Mouse (Mus musculus): Measurements from ENCODE around the gene Pdzrn3. TPM values are rescaled to one million over a fixed set of nuclear protein-coding genes. Genes with fewer than 3 reads are reported as not detected.
A peak's percentile ranks its signal among the peaks of the same experiment; 100 is the strongest.

The Pdzrn3 gene
- polyA plus RNA-seq, 1 experiment: 11.2 TPM

DNA sequence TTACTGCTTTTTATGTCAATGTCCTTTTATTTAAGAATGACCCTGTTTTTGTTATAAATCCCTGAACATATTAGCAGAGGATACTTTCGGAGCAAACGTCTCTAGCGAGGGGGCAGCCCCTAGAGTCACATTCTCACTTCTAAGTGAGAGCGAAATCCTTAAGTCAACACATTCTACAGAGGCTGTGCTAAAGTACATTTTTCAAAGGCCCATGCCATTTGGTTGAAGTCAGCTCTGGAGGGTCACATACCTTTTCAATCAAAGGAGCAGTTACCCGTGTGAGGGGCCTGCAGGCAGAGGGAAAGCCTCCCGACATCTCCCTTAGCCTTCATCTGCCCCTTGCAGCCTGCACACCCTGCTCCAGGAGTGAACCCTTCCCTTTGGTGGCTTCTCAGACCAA, 48.2 kb downstream of the Pdzrn3 start:
- no peak for TF ChIP-seq POLR2A (IDR thresholded peaks at IDR 0.05; ENCODE audit: low read depth, low read length)
- H3K4me1 ChIP-seq (ENCODE audit: control insufficient read depth, insufficient read depth, insufficient read length, low read length): no peaks in the 10 kb centered on the region
- H3K4me3 ChIP-seq (ENCODE audit: low read depth, low read length): no peak overlapping the region
- no peak overlapping the region for H3K27ac ChIP-seq (ENCODE audit: insufficient read depth, low read depth, low read length)
- no peaks in the 10 kb centered on the region for H3K36me3 ChIP-seq (ENCODE audit: control insufficient read depth, insufficient read depth, low read length)
- WGBS: 44% methylated on average over 6 of the region's 6 CpGs
- no peaks in the 10 kb centered on the region for H3K27me3 ChIP-seq (ENCODE audit: control insufficient read depth, insufficient read depth, low read length)

DNA sequence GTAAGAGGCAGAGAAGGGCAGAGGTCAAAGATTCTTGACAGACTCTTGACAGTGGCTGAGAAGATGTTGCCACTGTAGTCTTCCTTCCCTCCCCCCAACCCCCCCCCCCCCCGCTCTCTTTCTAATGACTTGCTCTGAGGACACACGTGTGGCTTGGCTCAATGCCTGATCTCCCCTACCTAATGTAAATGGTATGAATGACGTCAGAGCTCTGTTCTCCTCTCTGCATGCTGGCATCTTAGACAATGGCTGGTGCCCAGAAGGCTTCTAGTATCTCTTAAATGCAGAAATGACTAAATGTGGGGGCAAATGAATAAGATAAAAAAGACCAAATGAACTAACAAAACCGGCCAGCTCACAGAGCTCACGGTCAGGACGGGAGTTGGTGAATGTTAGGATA, 49.2 kb downstream of the Pdzrn3 start:
- H3K36me3 ChIP-seq (ENCODE audit: control insufficient read depth, insufficient read depth, low read length): no peaks in the 10 kb centered on the region
- H3K27ac ChIP-seq (ENCODE audit: insufficient read depth, low read depth, low read length): no peak overlapping the region; the same call in 1 of the 2 replicates
- TF ChIP-seq POLR2A (IDR thresholded peaks at IDR 0.05; ENCODE audit: low read depth, low read length): no peak
- TF ChIP-seq CTCF (IDR thresholded peaks at IDR 0.05; ENCODE audit: extremely low read depth, insufficient read length, insufficient replicate concordance, low read depth, low read length): no peak
- H3K27me3 ChIP-seq (ENCODE audit: control insufficient read depth, insufficient read depth, low read length): no peaks in the 10 kb centered on the region
- WGBS: 35% methylated on average over 6 of the region's 6 CpGs
- H3K4me1 ChIP-seq (ENCODE audit: control insufficient read depth, insufficient read depth, insufficient read length, low read length): no peaks in the 10 kb centered on the region
- no peak overlapping the region for H3K4me3 ChIP-seq (ENCODE audit: low read depth, low read length)

DNA sequence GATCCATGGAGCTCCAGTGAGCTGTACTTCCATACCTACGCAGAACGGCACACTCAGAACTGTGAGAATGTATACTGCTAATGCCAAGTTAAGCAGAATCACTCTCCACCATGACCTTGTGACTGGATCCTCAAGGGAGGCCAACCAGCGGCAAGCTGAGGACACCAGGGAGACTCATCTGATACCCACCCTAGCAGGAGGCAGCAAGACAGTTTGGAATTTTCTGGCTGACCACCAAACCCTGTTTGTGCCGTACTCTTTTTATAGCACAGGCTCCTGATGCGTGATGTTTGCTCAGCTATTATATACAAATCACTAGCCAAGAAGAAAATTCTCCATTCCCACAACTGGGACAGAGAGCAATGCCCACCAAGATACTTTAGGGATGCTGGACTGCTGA, 50.0 kb downstream of the Pdzrn3 start:
- WGBS: 85% methylated on average over 5 of the region's 5 CpGs
- Histone ChIP-seq H3K27ac (ENCODE audit: insufficient read depth, low read depth, low read length) (0 out of 2 replicates have a peak overlapping the region, but pooled peaks have one; percentile 11), H3K4me1 (ENCODE audit: control insufficient read depth, insufficient read depth, insufficient read length, low read length) (no peaks in the 10 kb centered on the region), H3K36me3 (ENCODE audit: control insufficient read depth, insufficient read depth, low read length) (no peaks in the 10 kb centered on the region), H3K27me3 (ENCODE audit: control insufficient read depth, insufficient read depth, low read length) (no peaks in the 10 kb centered on the region), H3K4me3 (ENCODE audit: low read depth, low read length) (no peak overlapping the region)
- TF ChIP-seq CTCF (IDR thresholded peaks at IDR 0.05; ENCODE audit: extremely low read depth, insufficient read length, insufficient replicate concordance, low read depth, low read length) (no peak), POLR2A (IDR thresholded peaks at IDR 0.05; ENCODE audit: low read depth, low read length) (no peak)

DNA sequence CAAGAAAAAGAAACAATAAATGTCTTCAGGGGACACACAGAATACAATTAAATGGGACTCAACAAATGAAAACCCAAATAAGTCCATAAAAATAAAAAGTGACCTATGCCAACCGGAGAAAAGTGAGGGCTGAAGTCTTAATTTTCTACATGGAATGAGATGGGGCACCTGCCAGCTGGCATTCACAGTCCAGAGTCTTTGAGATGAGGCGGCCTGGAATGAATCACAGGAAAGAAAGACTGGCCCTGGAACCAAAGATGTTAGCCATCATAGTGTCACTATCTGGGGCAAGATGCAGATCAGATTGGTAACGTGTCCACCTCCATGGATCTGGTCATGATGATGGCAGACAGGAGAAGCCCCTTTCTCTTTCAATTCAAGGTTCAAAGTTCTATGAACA, 50.5 kb downstream of the Pdzrn3 start:
- TF ChIP-seq CTCF (IDR thresholded peaks at IDR 0.05; ENCODE audit: extremely low read depth, insufficient read length, insufficient replicate concordance, low read depth, low read length) (no peak), POLR2A (IDR thresholded peaks at IDR 0.05; ENCODE audit: low read depth, low read length) (no peak)
- H3K4me3 ChIP-seq (ENCODE audit: low read depth, low read length): no peak overlapping the region
- no peaks in the 10 kb centered on the region for H3K36me3 ChIP-seq (ENCODE audit: control insufficient read depth, insufficient read depth, low read length)
- 81% methylated on average over 3 of the region's 3 CpGs for WGBS
- H3K4me1 ChIP-seq (ENCODE audit: control insufficient read depth, insufficient read depth, insufficient read length, low read length): no peaks in the 10 kb centered on the region
- no peaks in the 10 kb centered on the region for H3K27me3 ChIP-seq (ENCODE audit: control insufficient read depth, insufficient read depth, low read length)
- H3K27ac ChIP-seq (ENCODE audit: insufficient read depth, low read depth, low read length): no peak overlapping the region

- H3K27ac ChIP-seq (ENCODE audit: insufficient read depth, low read depth, low read length): no peak overlapping the region
- WGBS: 44% methylated on average over 3 of the region's 3 CpGs
- H3K4me3 ChIP-seq (ENCODE audit: low read depth, low read length): no peak overlapping the region
- no peaks in the 10 kb centered on the region for H3K27me3 ChIP-seq (ENCODE audit: control insufficient read depth, insufficient read depth, low read length)
- TF ChIP-seq CTCF (IDR thresholded peaks at IDR 0.05; ENCODE audit: extremely low read depth, insufficient read length, insufficient replicate concordance, low read depth, low read length): no peak
- TF ChIP-seq POLR2A (IDR thresholded peaks at IDR 0.05; ENCODE audit: low read depth, low read length): no peak
- no peaks in the 10 kb centered on the region for H3K36me3 ChIP-seq (ENCODE audit: control insufficient read depth, insufficient read depth, low read length)
- H3K4me1 ChIP-seq (ENCODE audit: control insufficient read depth, insufficient read depth, insufficient read length, low read length): no peaks in the 10 kb centered on the region
Measured at GRCm38 (mm10) chr6:101325842-101326639, 51.7 kb downstream of the Pdzrn3 start.

DNA sequence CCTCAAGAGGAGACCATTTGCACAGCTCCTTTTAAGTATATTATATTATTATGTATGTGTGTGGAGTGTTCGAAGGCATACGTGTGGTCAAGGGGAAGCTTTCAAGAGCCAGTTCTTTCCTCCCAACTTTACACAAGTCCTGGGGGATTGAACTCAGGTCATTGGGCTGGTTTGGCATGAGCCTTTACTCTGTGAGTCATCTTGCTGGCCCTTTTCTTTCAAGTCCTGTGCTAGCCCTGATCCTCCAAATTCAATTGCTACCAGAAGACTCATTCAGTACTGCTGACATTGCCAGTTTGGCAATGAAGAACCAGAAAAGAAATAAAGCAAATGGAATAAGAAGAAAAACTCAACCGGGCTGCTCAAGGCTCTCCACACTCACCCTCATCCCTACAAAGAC, 55.1 kb downstream of the Pdzrn3 start:
- no peaks in the 10 kb centered on the region for H3K27me3 ChIP-seq (ENCODE audit: control insufficient read depth, insufficient read depth, low read length)
- H3K4me3 ChIP-seq (ENCODE audit: low read depth, low read length): no peak overlapping the region
- no peak overlapping the region for H3K27ac ChIP-seq (ENCODE audit: insufficient read depth, low read depth, low read length)
- TF ChIP-seq CTCF (IDR thresholded peaks at IDR 0.05; ENCODE audit: extremely low read depth, insufficient read length, insufficient replicate concordance, low read depth, low read length): no peak
- no peaks in the 10 kb centered on the region for H3K36me3 ChIP-seq (ENCODE audit: control insufficient read depth, insufficient read depth, low read length)
- H3K4me1 ChIP-seq (ENCODE audit: control insufficient read depth, insufficient read depth, insufficient read length, low read length): no peaks in the 10 kb centered on the region
- 84% methylated on average over 3 of the region's 3 CpGs for WGBS

- Histone ChIP-seq H3K36me3 (ENCODE audit: control insufficient read depth, insufficient read depth, low read length) (no peaks in the 10 kb centered on the region), H3K4me3 (ENCODE audit: low read depth, low read length) (no peak overlapping the region), H3K27ac (ENCODE audit: insufficient read depth, low read depth, low read length) (no peak overlapping the region), H3K4me1 (ENCODE audit: control insufficient read depth, insufficient read depth, insufficient read length, low read length) (no peaks in the 10 kb centered on the region), H3K27me3 (ENCODE audit: control insufficient read depth, insufficient read depth, low read length) (no peaks in the 10 kb centered on the region)
- TF ChIP-seq CTCF (IDR thresholded peaks at IDR 0.05; ENCODE audit: extremely low read depth, insufficient read length, insufficient replicate concordance, low read depth, low read length) (no peak), POLR2A (IDR thresholded peaks at IDR 0.05; ENCODE audit: low read depth, low read length) (no peak)
- WGBS: 46% methylated on average over 3 of the region's 3 CpGs
Measured at GRCm38 (mm10) chr6:101320386-101320785, 57.3 kb downstream of the Pdzrn3 start.

All from small intestine, adult 2 months (tissue).